Mouse (Mus musculus) spleen, adult 18-20 months (tissue): ENCODE data around the gene Sfmbt1.
A peak's percentile ranks its signal among the peaks of the same experiment; 100 is the strongest.
"Not testable (repeated sequence)": the region's sequence is repeated elsewhere in the genome, so short reads cannot be mapped to it uniquely, and the experiment has no call there.

Experiments
- DNase-seq, 2 experiments: peaks; one replicate each; pipeline ENCODE4 v3.0.0; 2022; ENCODE audit warnings: mixed read lengths in 2 of 2

The Sfmbt1 gene

DNA sequence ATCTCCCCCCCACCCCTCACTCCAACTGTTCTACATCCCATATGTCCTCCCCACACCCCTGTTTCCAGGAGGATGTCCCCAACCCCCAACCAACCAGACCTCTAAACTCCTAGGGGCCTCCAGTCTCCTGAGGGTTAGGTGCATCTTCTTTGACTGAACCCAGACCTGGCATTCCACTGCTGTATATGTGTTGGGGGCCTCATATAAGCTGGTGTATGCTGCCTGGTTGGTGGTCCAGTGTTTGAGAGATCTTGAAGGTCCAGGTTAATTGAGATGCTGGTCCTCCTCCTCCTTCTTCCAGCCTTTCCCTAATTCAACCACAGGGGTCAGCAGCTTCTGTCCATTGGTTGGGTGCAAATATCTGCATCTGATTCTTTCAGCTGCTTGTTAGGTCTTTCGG, 4.0 kb downstream of the Sfmbt1 start:
- DNase-seq, result not testable (repeated sequence)

- no peak for DNase-seq
Measured at GRCm38 (mm10) chr14:30719514-30719913, 4.9 kb downstream of the Sfmbt1 start.

DNA sequence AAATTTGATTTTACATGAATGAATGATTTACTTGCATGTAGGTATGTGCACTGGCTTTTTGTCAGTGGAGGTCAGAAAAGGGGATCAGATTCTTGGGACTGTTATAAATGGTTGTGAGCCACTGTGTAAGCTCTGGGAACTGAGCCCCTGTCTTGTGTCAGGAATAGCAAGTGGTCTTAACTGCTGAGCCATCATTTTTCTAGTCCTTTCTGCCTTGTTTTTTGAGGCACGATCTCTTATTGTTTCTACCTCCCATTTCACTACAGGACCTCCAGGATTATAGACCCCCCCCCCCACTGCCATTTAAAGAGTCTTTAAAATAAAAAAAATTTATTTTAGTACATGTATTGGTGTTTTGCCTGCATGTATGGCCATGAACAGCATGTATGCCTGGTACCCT, 7.2 kb downstream of the Sfmbt1 start:
- no peak for DNase-seq

DNA sequence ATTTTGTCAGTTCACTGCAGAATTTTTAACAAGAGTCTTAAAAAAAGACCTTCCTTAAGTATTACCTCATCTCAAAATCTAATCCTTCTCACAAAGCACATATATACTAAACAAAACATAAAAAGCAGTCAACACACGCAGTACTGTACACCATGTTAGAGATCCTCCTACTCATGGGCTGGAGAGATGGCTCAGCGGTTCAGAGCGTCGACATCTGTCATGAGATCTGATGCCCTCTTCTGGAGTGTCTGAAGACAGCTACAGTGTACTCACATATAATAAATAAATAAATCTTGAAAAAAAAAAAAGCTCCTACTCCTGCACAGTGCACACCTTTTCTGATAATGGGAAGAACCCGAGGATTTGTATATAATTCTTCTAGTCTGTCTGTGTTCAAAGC, 7.8 kb downstream of the Sfmbt1 start:
- DNase-seq, result no peak

- no peak for DNase-seq
Measured at GRCm38 (mm10) chr14:30731896-30732295, 17.2 kb downstream of the Sfmbt1 start.

DNA sequence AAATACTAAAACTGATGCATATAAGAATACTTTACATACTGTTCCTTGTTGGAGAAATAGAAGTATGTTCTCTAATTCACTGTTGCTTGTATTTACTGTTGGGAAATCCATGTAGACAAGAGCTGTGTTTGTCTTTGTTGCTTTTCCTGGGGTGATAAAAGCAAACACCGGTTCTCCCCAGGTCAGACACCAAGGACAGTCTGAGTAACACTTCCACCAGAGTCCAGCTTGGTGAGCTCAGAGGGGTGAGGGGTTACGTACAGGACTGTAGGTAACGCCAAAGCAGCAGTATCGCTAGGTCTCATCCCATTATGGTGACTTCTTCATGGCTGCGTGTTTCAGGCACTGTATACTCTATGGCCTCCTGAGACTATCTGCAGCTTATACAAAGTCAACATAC, 20.0 kb downstream of the Sfmbt1 start:
- no peak for DNase-seq

- DNase-seq, result no peak
Measured at GRCm38 (mm10) chr14:30735810-30736209, 21.2 kb downstream of the Sfmbt1 start.

DNA sequence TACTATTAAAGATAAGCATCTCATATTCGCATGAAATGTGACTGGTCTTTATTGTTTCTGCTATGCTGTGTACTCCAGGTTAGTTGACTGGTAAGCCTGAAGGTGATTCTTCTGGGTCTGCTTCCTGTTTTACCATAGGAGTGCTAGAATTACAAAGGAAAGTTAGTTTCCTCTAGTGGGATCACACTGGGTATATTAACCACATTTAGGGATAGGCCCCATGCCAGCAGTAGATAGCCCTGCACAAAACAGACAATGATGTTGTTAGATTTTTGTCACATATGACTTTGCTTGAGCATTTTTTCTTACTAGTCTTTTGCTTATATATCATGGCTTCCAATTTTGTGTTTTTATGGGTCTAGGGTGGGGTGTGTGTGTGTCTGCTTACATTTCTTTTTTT, 21.8 kb downstream of the Sfmbt1 start:
- DNase-seq, result no peak

GRCm38 (mm10) chr14:30743891-30744290, 29.2 kb downstream of the Sfmbt1 start:
- no peak for DNase-seq

DNA sequence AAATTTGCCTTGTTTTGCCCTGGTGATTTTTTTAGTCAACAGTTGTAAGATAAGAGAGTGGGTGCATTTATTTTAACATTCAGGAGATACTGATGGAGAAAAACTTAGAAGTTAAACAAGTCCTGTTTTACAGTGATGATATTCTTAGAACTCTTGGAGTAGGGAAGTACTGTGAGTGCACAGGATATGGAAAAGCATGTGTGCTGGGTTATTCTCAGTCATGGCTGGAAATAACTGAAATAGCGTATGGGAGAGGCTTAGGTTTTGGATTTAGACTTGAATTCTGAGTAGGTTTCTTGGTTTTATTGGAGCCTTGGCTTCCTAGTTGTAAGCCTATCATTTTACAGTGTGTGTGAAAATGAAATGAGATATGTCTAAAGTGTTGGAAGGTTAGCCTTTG, 31.5 kb downstream of the Sfmbt1 start:
- no peak for DNase-seq

- no peak for DNase-seq
Measured at GRCm38 (mm10) chr14:30757239-30757638, 42.6 kb downstream of the Sfmbt1 start.

DNA sequence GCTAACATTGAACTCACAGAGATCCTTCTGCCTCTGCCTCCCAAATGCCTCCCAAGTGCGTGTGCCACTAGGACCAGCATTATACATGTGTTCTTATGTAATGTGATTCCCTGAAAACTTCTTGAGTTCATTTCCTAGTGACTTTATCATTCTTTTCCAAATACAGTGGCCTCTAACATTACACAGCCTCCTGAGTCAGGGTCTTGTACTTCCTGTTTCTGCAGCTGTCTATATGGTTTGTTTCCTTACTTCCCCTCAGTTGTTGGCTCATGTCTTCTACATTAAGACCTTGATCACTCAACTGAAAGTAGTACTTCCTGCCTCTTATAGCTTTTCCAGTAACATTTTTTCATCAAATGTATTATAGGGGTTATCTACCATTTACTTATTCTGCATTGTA, 46.6 kb downstream of the Sfmbt1 start:
- DNase-seq, result no peak

GRCm38 (mm10) chr14:30762131-30762903, 47.7 kb downstream of the Sfmbt1 start:
- DNase-seq, result no peak

DNA sequence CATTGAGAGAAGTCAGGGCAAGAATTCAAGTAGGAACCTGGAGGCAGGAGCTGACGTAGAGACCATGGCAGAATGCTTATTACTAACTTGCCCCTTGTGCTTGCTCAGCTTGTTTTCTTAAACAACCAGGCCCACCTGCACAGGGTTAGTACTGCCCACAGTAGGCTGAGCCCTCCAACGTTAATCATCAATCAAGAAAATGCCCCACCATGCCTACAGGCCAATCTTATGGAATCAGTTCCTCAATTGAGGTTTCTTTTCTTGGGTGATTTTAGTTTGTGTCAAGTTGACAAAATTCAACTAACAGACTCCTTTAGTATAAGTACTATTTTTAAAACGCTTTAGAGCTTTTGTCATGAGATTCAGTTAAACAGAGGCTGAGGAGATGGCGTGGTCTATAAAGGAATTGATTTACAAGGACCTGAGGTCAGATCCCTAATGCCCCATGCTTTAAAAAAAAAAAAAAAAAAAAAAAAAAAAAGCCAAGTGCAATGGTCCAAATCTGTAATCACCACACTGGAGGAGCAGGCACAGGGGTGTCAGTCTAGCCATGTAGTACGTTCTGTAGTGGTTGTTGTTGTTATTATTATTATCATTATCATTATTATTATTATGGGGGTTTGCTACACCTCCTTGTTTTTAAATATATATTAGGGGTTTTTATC, 48.4 kb downstream of the Sfmbt1 start:
- no peak for DNase-seq

GRCm38 (mm10) chr14:30784614-30785013, 70.0 kb downstream of the Sfmbt1 start:
- DNase-seq, result peak in 1 of 2 experiments; percentile 6

DNA sequence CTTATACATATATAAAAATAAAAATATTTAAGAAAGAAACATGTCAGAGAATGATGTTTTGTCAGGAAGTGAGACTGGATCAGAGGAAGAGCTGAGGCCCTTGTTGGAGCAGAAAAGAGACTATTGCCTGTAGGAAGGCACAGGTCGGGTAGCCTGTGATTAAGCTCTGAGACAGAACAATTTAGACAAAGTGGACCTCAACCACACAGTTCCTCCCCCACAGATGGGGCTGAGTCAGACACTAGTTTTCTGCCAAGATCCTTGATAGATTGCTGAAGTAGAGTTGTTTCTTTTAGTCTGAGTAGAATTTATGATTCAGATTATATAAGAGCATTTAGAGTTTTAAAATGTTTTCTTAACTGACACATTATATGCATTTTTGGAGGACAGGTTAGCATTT, 74.8 kb downstream of the Sfmbt1 start:
- DNase-seq, result no peak

- no peak for DNase-seq
Measured at GRCm38 (mm10) chr14:30792871-30793270, 78.2 kb downstream of the Sfmbt1 start.

DNA sequence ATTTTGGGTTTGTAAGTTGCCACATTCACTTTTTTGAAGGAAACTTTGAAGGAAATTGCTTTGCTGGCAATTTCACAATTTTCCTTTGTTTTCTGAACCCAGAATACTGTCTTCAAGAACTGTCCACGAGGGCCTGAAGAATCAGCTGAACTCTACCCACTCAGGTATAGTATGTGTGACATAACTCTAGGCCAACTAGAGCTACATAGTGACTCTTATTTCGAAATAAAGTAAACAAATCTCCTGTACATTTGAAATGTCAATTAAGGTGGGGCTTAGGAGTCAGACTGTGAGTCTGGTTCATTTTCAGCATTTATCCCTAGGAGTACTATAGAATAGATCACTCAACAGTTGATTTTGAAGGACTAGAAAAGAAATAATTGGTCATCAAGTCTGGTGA, 87.1 kb downstream of the Sfmbt1 start:
- DNase-seq, result no peak

DNA sequence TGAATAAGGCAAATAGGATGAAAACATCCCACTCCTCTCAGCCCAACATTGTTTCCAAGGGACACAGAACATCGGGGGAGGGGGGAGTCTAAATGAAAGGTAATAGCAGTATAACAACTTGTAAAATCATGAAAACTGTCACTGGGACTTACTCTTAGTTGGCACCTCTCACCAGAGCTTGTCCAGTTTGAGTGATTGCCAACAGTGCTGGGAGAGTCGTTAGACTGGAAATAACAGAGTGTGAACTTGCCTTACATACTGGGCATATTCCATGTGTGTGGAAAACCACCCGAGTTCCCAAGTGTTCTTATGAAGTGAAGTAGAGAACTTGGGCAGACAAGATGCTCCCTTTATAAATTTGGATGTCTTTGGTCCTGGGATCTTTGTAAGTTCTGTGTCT, 106.5 kb downstream of the Sfmbt1 start:
- no peak for DNase-seq

- no peak for DNase-seq
Measured at GRCm38 (mm10) chr14:30824456-30824995, 109.9 kb downstream of the Sfmbt1 start.

GRCm38 (mm10) chr14:30825021-30825475, 110.4 kb downstream of the Sfmbt1 start:
- no peak for DNase-seq

- peak; percentile 78 to 90 for DNase-seq
Measured at GRCm38 (mm10) chr14:30825476-30826131, 111.0 kb downstream of the Sfmbt1 start, which contains the start of gene Tmem110. Gene Tmem110, plus strand, starts transcription at chr14:30825590.
